ENCODE assay signal across 23 mouse cellular contexts in genomic region chr3:27470781-27471180, GRCm38 (mm10).
"Had no signal": no experiment of that assay in that cellular context is flagged by ENCODE, and none has a peak within 500 bp of the region (broad histone marks: within the 10 kb centered on the region; RNA-seq: fewer than 3 reads in every experiment).

No protein-coding gene starts in this region.

- H3K9ac ChIP-seq: forebrain, postnatal 0 days; heart, embryonic 13.5 days; heart, embryonic 15.5 days; hindbrain, embryonic 13.5 days; hindbrain, embryonic 15.5 days; kidney, embryonic 15.5 days; limb, embryonic 13.5 days; limb, embryonic 15.5 days; liver, embryonic 12.5 days; liver, embryonic 14.5 days had no signal

- H3K27me3 ChIP-seq: heart, embryonic 13.5 days; heart, embryonic 15.5 days; hindbrain, embryonic 13.5 days; hindbrain, embryonic 15.5 days; kidney, embryonic 15.5 days; limb, embryonic 13.5 days; limb, embryonic 15.5 days; liver, embryonic 12.5 days had no signal

- H3K4me3 ChIP-seq: heart, embryonic 13.5 days; heart, embryonic 15.5 days; hindbrain, embryonic 13.5 days; hindbrain, embryonic 15.5 days; kidney, embryonic 15.5 days; layer of hippocampus, adult 2 months; limb, embryonic 13.5 days; limb, embryonic 15.5 days; liver, embryonic 12.5 days had no signal

- H3K4me2 ChIP-seq: heart, embryonic 13.5 days; heart, embryonic 15.5 days; hindbrain, embryonic 13.5 days; hindbrain, embryonic 15.5 days; kidney, embryonic 15.5 days; limb, embryonic 13.5 days; limb, embryonic 15.5 days; liver, embryonic 12.5 days had no signal

- H3K9me3 ChIP-seq: hindbrain, embryonic 13.5 days; hindbrain, embryonic 15.5 days; kidney, embryonic 15.5 days; limb, embryonic 13.5 days; limb, embryonic 15.5 days; liver, embryonic 12.5 days had no signal

- H3K27ac ChIP-seq: heart, embryonic 13.5 days; heart, embryonic 15.5 days; hindbrain, embryonic 13.5 days; hindbrain, embryonic 15.5 days; hindbrain, postnatal 0 days; kidney, embryonic 15.5 days; kidney, postnatal 0 days; layer of hippocampus, adult 2 months; limb, embryonic 13.5 days; limb, embryonic 15.5 days; liver, embryonic 12.5 days; liver, embryonic 14.5 days had no signal

- H3K4me1 ChIP-seq: hindbrain, embryonic 13.5 days; hindbrain, embryonic 15.5 days; limb, embryonic 13.5 days; limb, embryonic 15.5 days; liver, embryonic 12.5 days had no signal

- H3K36me3 ChIP-seq: hindbrain, embryonic 15.5 days had no signal

- DNase-seq: forebrain, postnatal 0 days; gastrocnemius, postnatal 14 days; gastrocnemius, postnatal 36 days; kidney, adult 11 months; kidney, adult 2 months; kidney, adult 9 months; kidney, postnatal 14 days; kidney, postnatal 36 days; layer of hippocampus, postnatal 36 days; left cerebral cortex, postnatal 4 days; lung, adult 18-20 months had no signal

- ATAC-seq: forebrain, postnatal 0 days; hindbrain, postnatal 0 days; liver, embryonic 12.5 days had no signal
